Comparison of ENCODE assay signal across 9 mouse cellular contexts in the genomic region with DNA sequence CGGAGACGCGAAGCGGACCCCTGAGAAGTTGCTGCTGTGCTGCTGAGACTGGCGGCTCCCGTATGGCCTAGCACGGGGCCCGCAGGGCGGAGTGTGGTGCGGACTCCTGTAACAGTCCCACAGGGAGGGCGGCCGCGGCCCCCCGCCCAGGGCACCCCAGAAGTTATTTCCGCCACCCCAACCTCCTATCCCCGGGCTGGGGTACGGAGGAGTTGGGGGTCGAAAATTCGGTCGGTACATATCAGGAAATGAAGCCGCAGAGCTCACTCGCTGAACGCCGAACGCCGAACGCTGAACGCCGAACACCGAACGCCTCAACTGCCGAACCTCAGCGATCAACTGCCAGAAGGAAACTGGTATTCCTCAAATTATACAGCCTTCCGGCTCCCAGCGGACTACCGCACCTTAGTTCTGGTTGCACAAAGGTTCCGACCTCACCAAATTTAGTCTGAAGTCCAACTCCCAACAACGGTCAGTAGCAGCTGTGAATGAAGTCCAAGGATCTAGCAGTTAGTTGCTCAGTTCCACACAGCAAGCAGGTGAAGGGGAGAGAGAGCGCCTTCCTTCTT. TPM values are rescaled to one million over a fixed set of nuclear protein-coding genes. Genes with fewer than 3 reads are reported as not detected.
A peak's percentile ranks its signal among the peaks of the same experiment; 100 is the strongest.
DNase-seq lines count a peak whose midpoint lies in the region; ATAC-seq lines count a peak whose summit lies in the region.
"Had no signal": no experiment of that assay in that cellular context is flagged by ENCODE, and none has a peak within 500 bp of the region (broad histone marks: within the 10 kb centered on the region; RNA-seq: fewer than 3 reads in every experiment).

A gene (minus strand): TSS at position 554 of the 569 bp plus-strand sequence.

- 0 out of 2 replicates have a peak, but pooled peaks cover under 1% of the 10 kb centered on the region for H3K9me3 ChIP-seq in lung, embryonic 16.5 days (ENCODE audit: control insufficient read depth, low read length)
- no peaks in the 10 kb centered on the region for H3K9me3 ChIP-seq in forebrain, embryonic 12.5 days
- H3K9me3 ChIP-seq in neural tube, embryonic 12.5 days = no peaks in the 10 kb centered on the region

- WGBS in lung, embryonic 16.5 days = 18% methylated on average over 39 of the region's 39 CpGs
- 37% methylated on average over 39 of the region's 39 CpGs for WGBS in forebrain, embryonic 12.5 days
- WGBS in neural tube, embryonic 12.5 days = 31% methylated on average over 39 of the region's 39 CpGs

- no peak; the same call in 1 of the 2 replicates for ATAC-seq in lung, embryonic 16.5 days (ENCODE audit: low read depth)
- ATAC-seq in forebrain, embryonic 12.5 days (ENCODE audit: low FRiP score) = no peak
- ATAC-seq in neural tube, embryonic 12.5 days (ENCODE audit: low FRiP score, low read depth) = no peak

- H3K36me3 ChIP-seq in lung, embryonic 16.5 days (ENCODE audit: control insufficient read depth, insufficient read depth, low read length) = no peaks in the 10 kb centered on the region
- no peaks in the 10 kb centered on the region for H3K36me3 ChIP-seq in forebrain, embryonic 12.5 days (replicated peaks)
- H3K36me3 ChIP-seq in neural tube, embryonic 12.5 days = no peaks in the 10 kb centered on the region

- DNase-seq in lung, postnatal 25 days (ENCODE audit: low spot score) = no peak
- DNase-seq in kidney, postnatal 14 days = peak; percentile 8
- DNase-seq in cerebellum, adult 11-12 months = no peak
- no peak for DNase-seq in lung, postnatal 4 days
- no peak for DNase-seq in left cerebral cortex, adult 18-20 months (ENCODE audit: low spot score in 2 of 2)

- no peak within 1 kb of the TSS for H3K27ac ChIP-seq in lung, embryonic 16.5 days (ENCODE audit: low read length)
- H3K27ac ChIP-seq in forebrain, embryonic 12.5 days = no peak within 1 kb of the TSS
- no peak within 1 kb of the TSS for H3K27ac ChIP-seq in neural tube, embryonic 12.5 days

- peak within 1 kb of the TSS; percentile 43 for H3K4me3 ChIP-seq in lung, embryonic 16.5 days (ENCODE audit: low read length)
- H3K4me3 ChIP-seq in forebrain, embryonic 12.5 days (replicated peaks) = peak within 1 kb of the TSS; percentile 25; the same call in 1 of the 2 replicates
- H3K4me3 ChIP-seq in neural tube, embryonic 12.5 days = peak within 1 kb of the TSS; percentile 26
- H3K4me3 ChIP-seq: megakaryocyte, embryonic 14.5 days had no signal

- no peaks in the 10 kb centered on the region for H3K4me1 ChIP-seq in lung, embryonic 16.5 days (replicated peaks; ENCODE audit: control insufficient read depth, insufficient read depth, low read length)
- no peaks in the 10 kb centered on the region for H3K4me1 ChIP-seq in forebrain, embryonic 12.5 days
- no peaks in the 10 kb centered on the region for H3K4me1 ChIP-seq in neural tube, embryonic 12.5 days
- H3K4me1 ChIP-seq: megakaryocyte, embryonic 14.5 days had no signal

- H3K9ac ChIP-seq in lung, embryonic 16.5 days (ENCODE audit: low read length) = peak within 1 kb of the TSS; percentile 61
- H3K9ac ChIP-seq in forebrain, embryonic 12.5 days = no peak within 1 kb of the TSS
- no peak within 1 kb of the TSS for H3K9ac ChIP-seq in neural tube, embryonic 12.5 days

- H3K27me3 ChIP-seq in lung, embryonic 16.5 days (ENCODE audit: control insufficient read depth, insufficient read depth, low read depth, low read length) = no peaks in the 10 kb centered on the region
- 0 out of 2 replicates have a peak, but pooled peaks cover 5% of the 10 kb centered on the region for H3K27me3 ChIP-seq in forebrain, embryonic 12.5 days
- no peaks in the 10 kb centered on the region for H3K27me3 ChIP-seq in neural tube, embryonic 12.5 days (replicated peaks)
- H3K27me3 ChIP-seq: megakaryocyte, embryonic 14.5 days had no signal

- peak within 1 kb of the TSS; percentile 53 for H3K4me2 ChIP-seq in lung, embryonic 16.5 days (ENCODE audit: low read depth, low read length)
- peak within 1 kb of the TSS; percentile 46 for H3K4me2 ChIP-seq in forebrain, embryonic 12.5 days
- H3K4me2 ChIP-seq in neural tube, embryonic 12.5 days (replicated peaks) = peak within 1 kb of the TSS; percentile 59

RNA-seq across cellular contexts. Expression of the gene that starts here (rescaled TPM):
- polyA plus RNA-seq in lung, embryonic 16.5 days (2015; fragmentation: Nextera tagmentation; extraction: Ambion mirVana) = 0.10 and 0.15 TPM in 2 replicates
- 0.14 TPM in 1 of 2 replicates, not detected in the other for polyA plus RNA-seq in forebrain, embryonic 12.5 days (2016; fragmentation: Nextera tagmentation; extraction: Ambion mirVana)
- polyA plus RNA-seq in neural tube, embryonic 12.5 days (2016; fragmentation: Nextera tagmentation; extraction: Ambion mirVana) = not detected in 2 replicates
- total RNA-seq in left cerebral cortex, adult 18-20 months (2021) = not detected
